Mouse (Mus musculus): ENCODE measurements around the gene 3110082J24Rik. TPM values are rescaled to one million over a fixed set of nuclear protein-coding genes. Genes with fewer than 3 reads are reported as not detected.

Gene 3110082J24Rik
- polyA plus RNA-seq, 1 experiment from 2014 or later: not detected

DNA sequence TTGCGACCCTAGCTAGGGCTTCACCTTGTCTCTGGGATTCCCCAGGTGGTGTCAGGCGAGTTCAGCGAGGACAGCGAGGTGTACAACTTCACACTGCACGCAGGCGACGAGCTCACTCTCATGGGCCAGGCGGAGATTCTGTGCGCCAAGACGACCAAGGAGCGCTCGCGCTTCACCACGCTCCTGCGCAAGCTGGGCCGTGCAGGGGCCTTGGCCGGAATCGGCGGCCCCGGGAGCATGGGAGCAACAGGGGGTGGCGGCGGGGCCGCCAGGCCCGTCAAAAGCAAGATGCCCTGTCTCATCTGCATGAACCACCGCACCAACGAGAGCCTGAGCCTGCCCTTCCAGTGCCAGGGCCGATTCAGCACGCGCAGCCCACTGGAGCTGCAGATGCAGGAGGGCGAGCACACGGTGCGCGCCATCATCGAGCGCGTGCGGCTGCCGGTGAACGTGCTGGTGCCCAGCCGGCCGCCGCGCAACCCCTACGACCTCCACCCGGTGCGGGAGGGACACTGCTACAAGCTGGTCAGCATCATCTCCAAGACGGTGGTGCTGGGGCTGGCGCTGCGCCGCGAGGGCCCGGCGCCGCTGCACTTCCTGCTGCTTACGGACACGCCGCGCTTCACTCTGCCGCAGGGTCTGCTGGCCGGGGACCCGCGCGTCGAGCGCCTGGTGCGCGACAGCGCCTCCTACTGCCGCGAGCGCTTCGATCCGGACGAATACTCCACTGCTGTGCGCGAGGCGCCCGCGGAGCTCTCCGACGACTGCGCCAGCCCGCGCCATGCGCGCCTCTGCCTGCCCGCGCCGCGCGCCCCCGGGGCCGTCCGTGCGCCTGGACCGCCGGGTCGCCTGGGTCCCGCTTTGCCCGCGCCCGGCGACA is 8.2 kb upstream of the 3110082J24Rik start:
- Histone ChIP-seq H3K27me3 (peaks cover 61% of the 10 kb centered on the region), H3K9ac (peak overlapping the region; percentile 58), H3K4me2 (peak overlapping the region; percentile 97), H3K4me1 (peaks cover 48% of the 10 kb centered on the region), H3K4me3 (replicated peaks) (peak overlapping the region; percentile 61), H3K9me3 (replicated peaks) (no peaks in the 10 kb centered on the region), H3K36me3 (peaks cover 21% of the 10 kb centered on the region), H3K27ac (no peak overlapping the region)
- WGBS: under 1% methylated on average over 103 of the region's 103 CpGs
- ATAC-seq (replicated peaks; ENCODE audit: low FRiP score): peak; percentile 83

DNA sequence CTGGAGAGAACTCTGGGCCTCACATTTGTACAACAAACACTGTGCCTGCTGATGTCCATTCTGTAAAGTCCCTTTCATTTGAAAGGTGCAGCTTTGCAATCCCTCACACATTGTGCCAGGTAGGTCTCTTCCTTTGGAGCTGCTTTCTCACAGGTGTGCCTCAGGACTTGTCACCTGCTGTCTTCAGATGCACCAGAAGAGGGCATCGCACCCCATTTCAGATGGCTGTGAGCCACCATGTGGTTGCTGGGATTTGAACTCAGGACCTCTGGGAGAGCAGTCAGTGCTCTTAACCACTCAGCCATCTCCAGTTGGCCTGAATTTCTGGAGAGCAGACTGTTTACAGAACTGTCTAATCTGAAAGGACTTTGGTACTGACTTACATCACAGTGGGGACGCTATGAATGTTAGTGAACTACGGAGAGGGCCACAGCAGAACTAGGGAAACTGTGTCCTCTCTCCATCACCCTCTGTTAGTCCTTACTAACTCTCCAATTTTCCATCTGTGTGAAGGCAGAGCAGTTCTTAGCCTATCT is 6.7 kb upstream of the 3110082J24Rik start:
- ATAC-seq (replicated peaks; ENCODE audit: low FRiP score): no peak
- Histone ChIP-seq H3K4me3 (replicated peaks) (no peak overlapping the region), H3K9ac (no peak overlapping the region), H3K4me2 (no peak overlapping the region), H3K9me3 (replicated peaks) (no peaks in the 10 kb centered on the region), H3K36me3 (0 out of 2 replicates have a peak, but pooled peaks cover 7% of the 10 kb centered on the region), H3K27ac (no peak overlapping the region), H3K4me1 (peaks cover 51% of the 10 kb centered on the region), H3K27me3 (peaks cover 68% of the 10 kb centered on the region)
- 90% methylated on average over 3 of the region's 3 CpGs for WGBS

DNA sequence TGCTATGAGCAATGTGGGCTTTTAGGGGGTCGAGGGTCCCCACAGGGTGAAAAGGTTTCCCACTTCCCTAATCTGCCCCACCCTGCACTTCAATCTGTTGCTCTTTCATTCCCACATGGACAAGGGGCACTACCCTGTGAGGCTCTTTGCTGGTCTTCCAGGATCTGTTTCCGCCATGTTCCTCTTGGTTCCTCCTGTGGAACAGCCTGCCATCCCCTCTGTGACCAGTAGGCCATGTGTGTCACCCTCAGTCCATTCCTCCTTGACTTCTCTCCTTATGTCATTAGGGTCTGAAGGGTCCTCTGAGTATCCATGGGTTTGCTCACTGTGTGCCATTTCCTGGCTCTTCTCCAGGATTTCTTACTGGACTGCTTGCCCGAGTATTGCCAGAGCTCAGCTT is 5.9 kb upstream of the 3110082J24Rik start:
- WGBS: 70% methylated on average over 3 of the region's 3 CpGs
- H3K9me3 ChIP-seq (replicated peaks): no peaks in the 10 kb centered on the region
- no peak for ATAC-seq (replicated peaks; ENCODE audit: low FRiP score)
- H3K27ac ChIP-seq: no peak overlapping the region
- H3K4me1 ChIP-seq: peaks cover 59% of the 10 kb centered on the region
- 0 out of 2 replicates have a peak, but pooled peaks cover 2% of the 10 kb centered on the region for H3K36me3 ChIP-seq
- no peak overlapping the region for H3K4me3 ChIP-seq (replicated peaks)
- peak overlapping the region; percentile 62 for H3K4me2 ChIP-seq
- no peak overlapping the region for H3K9ac ChIP-seq
- peaks cover 76% of the 10 kb centered on the region for H3K27me3 ChIP-seq

DNA sequence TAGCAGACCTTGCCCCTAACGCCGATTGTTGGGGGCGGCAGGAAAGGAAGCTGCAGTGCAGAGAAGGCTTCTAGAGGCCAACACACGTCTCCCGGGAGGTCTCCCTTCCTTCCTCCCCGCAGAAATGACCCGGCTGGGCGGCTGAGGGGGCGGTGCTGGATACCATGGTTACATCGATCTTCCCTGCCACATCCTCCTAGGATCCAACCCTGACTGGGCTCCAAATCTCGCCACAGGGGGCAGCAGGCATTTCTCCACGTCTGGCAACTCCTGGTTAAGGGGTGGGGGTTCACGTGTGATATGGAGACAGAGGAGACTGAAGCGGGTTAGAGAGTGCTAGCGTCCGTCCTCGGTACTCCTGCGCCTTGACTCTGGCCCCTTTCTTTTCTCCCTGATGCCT is 5.2 kb upstream of the 3110082J24Rik start:
- H3K4me3 ChIP-seq (replicated peaks): peak overlapping the region; percentile 30
- H3K36me3 ChIP-seq: no peaks in the 10 kb centered on the region
- 2% methylated on average over 18 of the region's 18 CpGs for WGBS
- peaks cover 78% of the 10 kb centered on the region for H3K27me3 ChIP-seq
- H3K9ac ChIP-seq: 0 out of 2 replicates have a peak overlapping the region, but pooled peaks have one; percentile 17
- H3K4me1 ChIP-seq: peaks cover 65% of the 10 kb centered on the region
- H3K27ac ChIP-seq: peak overlapping the region; percentile 48; the same call in 1 of the 2 replicates
- ATAC-seq (replicated peaks; ENCODE audit: low FRiP score): peak; percentile 19
- H3K4me2 ChIP-seq: peak overlapping the region; percentile 62
- no peaks in the 10 kb centered on the region for H3K9me3 ChIP-seq (replicated peaks)

DNA sequence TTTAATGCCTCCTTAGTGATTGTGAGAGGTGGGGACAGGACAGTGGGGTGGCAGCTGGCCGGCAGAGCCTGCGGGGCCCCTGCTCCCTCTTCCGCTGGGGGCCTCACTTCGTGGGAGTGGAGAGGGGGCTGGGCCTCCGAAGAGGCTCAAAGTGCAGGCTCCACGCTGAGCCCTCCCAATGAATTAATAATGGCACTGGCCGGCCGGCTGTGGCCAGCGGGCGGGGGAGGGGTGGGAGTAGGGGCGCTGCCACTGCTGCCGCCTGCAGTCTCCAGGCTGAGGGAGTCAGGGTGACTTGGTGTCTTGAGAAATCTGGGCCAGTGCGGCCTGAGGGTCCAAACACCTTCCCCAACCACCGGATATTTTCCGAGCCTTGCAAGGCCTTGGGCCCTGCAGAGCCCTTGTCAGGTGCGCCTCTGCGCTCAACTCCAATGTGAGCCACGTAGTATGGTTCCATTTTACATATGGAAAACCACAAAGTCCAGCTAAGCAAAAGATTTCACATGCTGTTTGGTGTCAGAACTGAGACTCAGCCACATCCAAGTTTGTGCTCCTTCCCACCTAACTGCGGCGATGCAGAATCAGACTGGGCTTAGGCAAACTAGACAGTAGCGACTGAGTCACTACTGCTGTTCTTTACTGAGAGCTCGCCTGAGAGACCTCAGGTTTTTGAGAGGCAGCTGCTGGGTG is 4.6 kb upstream of the 3110082J24Rik start:
- H3K4me2 ChIP-seq: peak overlapping the region; percentile 62
- WGBS: 5% methylated on average over 21 of the region's 22 CpGs
- H3K9ac ChIP-seq: peak overlapping the region; percentile 17; the same call in 1 of the 2 replicates
- H3K4me1 ChIP-seq: peaks cover 71% of the 10 kb centered on the region
- H3K9me3 ChIP-seq (replicated peaks): no peaks in the 10 kb centered on the region
- no peaks in the 10 kb centered on the region for H3K36me3 ChIP-seq
- H3K27me3 ChIP-seq: peaks cover 78% of the 10 kb centered on the region
- 0 out of 2 replicates have a peak, but pooled peaks have one; percentile 5 for ATAC-seq (replicated peaks; ENCODE audit: low FRiP score)
- H3K27ac ChIP-seq: peak overlapping the region; percentile 48; the same call in 1 of the 2 replicates
- H3K4me3 ChIP-seq (replicated peaks): peak overlapping the region; percentile 30

DNA sequence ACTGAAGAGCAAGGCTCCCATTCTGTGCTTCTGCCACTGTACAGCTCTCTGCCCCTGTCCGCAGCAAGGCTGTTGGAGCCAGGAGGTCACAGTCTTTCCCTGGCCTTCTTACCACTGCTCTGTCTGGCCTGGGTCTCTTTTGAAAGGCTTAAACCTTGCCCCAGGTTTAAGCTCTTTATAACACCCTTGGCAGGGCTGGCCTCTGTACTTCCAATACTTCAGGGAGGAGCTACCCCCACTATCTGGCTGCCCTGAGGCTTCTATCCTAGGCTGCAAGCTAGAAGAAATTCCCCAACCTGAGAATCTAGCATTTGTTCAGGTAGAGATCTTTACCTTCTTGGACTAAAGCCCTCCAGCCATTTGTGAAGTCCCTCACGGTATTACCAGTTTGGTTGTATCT is 4.0 kb upstream of the 3110082J24Rik start:
- no peak for ATAC-seq (replicated peaks; ENCODE audit: low FRiP score)
- peaks cover 76% of the 10 kb centered on the region for H3K4me1 ChIP-seq
- H3K27ac ChIP-seq: 0 out of 2 replicates have a peak overlapping the region, but pooled peaks have one; percentile 2
- no peaks in the 10 kb centered on the region for H3K36me3 ChIP-seq
- peaks cover 78% of the 10 kb centered on the region for H3K27me3 ChIP-seq
- no peaks in the 10 kb centered on the region for H3K9me3 ChIP-seq (replicated peaks)
- peak overlapping the region; percentile 62; the same call in 1 of the 2 replicates for H3K4me2 ChIP-seq
- no peak overlapping the region for H3K4me3 ChIP-seq (replicated peaks)
- 39% methylated on average over 2 of the region's 2 CpGs for WGBS
- H3K9ac ChIP-seq: peak overlapping the region; percentile 6; the same call in 1 of the 2 replicates

DNA sequence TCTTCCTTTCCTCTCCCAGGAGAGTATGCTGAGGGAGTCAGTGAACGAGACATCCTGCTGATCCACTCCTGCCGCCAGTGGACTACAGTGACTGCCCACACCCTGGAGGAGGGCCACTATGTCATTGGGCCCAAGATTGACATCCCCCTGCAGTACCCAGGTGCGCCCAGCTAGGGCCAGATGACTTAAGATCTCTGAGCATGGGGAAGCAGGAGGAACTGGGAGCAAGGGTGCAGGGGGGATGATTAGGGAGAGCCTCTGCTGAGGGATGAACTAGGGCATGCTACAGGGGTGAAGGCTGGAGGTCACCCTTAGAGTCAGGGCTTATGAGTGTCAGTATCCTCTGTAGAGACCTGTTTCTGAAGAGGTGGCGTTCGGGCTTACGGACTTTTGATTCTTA is 2.3 kb upstream of the 3110082J24Rik start:
- 73% methylated on average over 6 of the region's 6 CpGs for WGBS
- Histone ChIP-seq H3K9ac (no peak overlapping the region), H3K27ac (no peak overlapping the region), H3K9me3 (replicated peaks) (no peaks in the 10 kb centered on the region), H3K4me1 (peaks cover 66% of the 10 kb centered on the region), H3K36me3 (no peaks in the 10 kb centered on the region), H3K27me3 (peaks cover 77% of the 10 kb centered on the region), H3K4me3 (replicated peaks) (no peak overlapping the region), H3K4me2 (no peak overlapping the region)
- ATAC-seq (replicated peaks; ENCODE audit: low FRiP score): no peak

DNA sequence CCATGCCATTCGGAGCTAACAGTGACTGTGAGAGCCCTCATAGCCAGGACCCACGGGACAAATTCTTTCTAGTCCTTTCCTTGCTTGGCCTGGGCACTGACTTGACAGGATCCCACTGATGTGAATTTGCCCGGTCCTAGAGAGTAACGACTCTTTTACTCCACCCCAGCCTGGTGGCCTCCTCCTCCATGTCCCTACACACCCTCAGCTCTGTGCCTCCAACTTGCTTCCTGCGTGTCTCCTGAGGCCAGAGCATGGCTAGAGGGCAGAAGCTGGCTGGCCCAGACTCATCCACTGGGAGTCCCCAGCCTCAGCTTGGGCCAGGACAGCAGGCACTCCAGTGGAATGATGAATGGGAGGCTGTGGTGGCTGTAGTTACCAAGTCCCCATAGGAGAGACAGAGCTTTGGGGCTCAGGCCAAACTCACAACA is 1.7 kb upstream of the 3110082J24Rik start:
- H3K4me2 ChIP-seq: 0 out of 2 replicates have a peak overlapping the region, but pooled peaks have one; percentile 4
- H3K4me1 ChIP-seq: peaks cover 66% of the 10 kb centered on the region
- H3K9me3 ChIP-seq (replicated peaks): no peaks in the 10 kb centered on the region
- H3K4me3 ChIP-seq (replicated peaks): no peak overlapping the region
- no peak overlapping the region for H3K9ac ChIP-seq
- no peaks in the 10 kb centered on the region for H3K36me3 ChIP-seq
- ATAC-seq (replicated peaks; ENCODE audit: low FRiP score): no peak
- WGBS: 10% methylated on average over 5 of the region's 5 CpGs
- no peak overlapping the region for H3K27ac ChIP-seq
- H3K27me3 ChIP-seq: peaks cover 77% of the 10 kb centered on the region

DNA sequence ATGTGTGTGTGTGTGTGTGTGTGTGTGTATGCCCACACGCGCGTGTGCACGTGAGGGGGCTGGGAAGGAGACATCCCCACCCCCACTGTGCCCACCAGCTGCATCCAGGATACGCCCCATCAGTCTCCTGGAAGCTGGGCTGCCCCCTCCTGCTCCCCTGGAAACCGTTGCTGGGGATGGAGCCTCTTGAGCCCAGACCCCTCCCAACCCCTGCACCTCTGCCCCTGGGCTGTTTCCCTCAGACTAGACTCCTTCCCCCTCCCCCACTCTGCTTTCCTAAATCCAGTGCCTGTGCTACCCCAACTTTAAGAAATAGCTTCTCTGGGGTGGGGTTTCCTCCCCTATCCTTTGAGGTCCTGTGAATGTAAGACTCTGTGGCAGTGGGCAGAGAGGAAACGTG is 1.3 kb upstream of the 3110082J24Rik start:
- ATAC-seq (replicated peaks; ENCODE audit: low FRiP score): no peak
- Histone ChIP-seq H3K36me3 (no peaks in the 10 kb centered on the region), H3K27me3 (peaks cover 72% of the 10 kb centered on the region), H3K4me3 (replicated peaks) (no peak overlapping the region), H3K4me1 (peaks cover 66% of the 10 kb centered on the region), H3K4me2 (0 out of 2 replicates have a peak overlapping the region, but pooled peaks have one; percentile 4), H3K9ac (no peak overlapping the region), H3K27ac (no peak overlapping the region), H3K9me3 (replicated peaks) (no peaks in the 10 kb centered on the region)
- 6% methylated on average over 7 of the region's 7 CpGs for WGBS

DNA sequence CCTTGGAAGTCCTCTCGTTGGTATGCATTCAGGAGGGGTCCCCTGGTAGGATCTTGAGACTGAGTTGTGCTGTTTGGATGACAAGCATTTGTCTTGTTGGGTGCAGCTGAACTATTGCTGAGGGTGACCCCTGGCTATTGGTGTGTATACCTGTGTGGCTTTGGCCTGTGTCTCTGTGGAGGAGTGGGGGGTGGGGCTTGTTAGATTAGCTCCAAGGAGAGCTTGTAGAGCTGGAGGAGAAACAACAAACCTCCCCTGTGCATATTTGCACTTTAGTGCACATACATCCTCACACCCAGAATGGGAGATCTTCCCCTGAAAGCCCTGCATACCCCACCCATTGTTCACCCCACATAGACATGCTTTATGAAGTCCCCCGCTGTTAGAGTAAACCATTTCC is 870 bp upstream of the 3110082J24Rik start:
- Histone ChIP-seq H3K36me3 (no peaks in the 10 kb centered on the region), H3K27me3 (peaks cover 68% of the 10 kb centered on the region), H3K9ac (no peak overlapping the region), H3K27ac (no peak overlapping the region), H3K9me3 (replicated peaks) (no peaks in the 10 kb centered on the region), H3K4me1 (peaks cover 65% of the 10 kb centered on the region), H3K4me3 (replicated peaks) (no peak overlapping the region), H3K4me2 (0 out of 2 replicates have a peak overlapping the region, but pooled peaks have one; percentile 4)
- WGBS: 14% methylated on average over 2 of the region's 2 CpGs
- no peak for ATAC-seq (replicated peaks; ENCODE audit: low FRiP score)

DNA sequence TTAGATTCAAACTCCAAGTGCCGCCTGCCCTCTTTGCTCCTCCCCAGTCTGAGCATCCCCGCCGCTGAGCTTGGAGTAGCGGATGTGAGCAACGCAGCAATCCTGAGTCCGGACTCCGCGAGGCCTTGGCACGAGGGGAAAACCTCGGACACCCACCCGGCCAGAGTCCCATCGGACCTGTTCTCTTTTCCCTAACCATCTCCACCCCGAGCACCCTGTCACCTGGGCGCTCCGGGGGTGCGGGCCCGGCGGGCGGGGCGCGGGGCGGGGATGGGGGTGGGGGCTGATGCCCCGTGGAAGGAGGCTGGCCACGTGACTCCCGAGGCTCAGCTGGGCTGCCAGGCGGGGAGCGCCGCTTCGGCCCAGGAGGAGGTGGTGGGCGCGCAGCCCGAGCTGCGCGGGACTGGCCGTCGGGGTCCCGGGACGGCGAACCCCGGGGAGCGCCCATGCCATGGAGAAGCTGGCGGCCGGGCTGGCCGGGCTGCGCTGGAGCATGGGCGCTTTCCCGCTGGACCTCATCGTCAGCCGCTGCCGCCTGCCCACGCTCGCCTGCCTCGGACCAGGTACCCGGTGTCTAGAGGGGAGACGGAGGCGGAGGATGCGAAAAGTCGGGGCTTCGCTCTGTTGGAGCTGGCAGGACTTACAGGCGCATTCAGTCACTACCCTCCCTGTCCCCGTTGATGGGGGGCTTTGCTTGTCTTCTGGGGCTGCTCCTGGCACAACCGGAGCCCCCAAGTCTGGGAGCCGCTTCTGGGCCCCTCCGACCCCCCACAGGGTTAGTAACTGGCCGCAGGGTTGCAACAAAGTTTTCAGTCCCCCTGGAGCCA is 832 bp downstream of the 3110082J24Rik start, which contains the start of gene Garem2:
Garem2 (plus strand) TSS at position 321 of the 827 bp plus-strand sequence.
- H3K4me2 ChIP-seq: peak within 1 kb of the TSS; percentile 95
- no peaks in the 10 kb centered on the region for H3K36me3 ChIP-seq
- ATAC-seq (replicated peaks; ENCODE audit: low FRiP score): peak; percentile 23; the same call in 1 of the 2 replicates
- peak within 1 kb of the TSS; percentile 35 for H3K9ac ChIP-seq
- H3K9me3 ChIP-seq (replicated peaks): no peaks in the 10 kb centered on the region
- WGBS: 1% methylated on average over 65 of the region's 65 CpGs
- H3K27me3 ChIP-seq: peaks cover 59% of the 10 kb centered on the region
- peak within 1 kb of the TSS; percentile 50 for H3K4me3 ChIP-seq (replicated peaks)
- H3K4me1 ChIP-seq: peaks cover 48% of the 10 kb centered on the region
- no peak within 1 kb of the TSS for H3K27ac ChIP-seq

All from kidney, embryonic 15.5 days (tissue).